Mouse (Mus musculus): ENCODE data around the gene Vmn1r94.
"Not testable (repeated sequence)": the region's sequence is repeated elsewhere in the genome, so short reads cannot be mapped to it uniquely, and the experiment has no call there.

The Vmn1r94 gene

DNA sequence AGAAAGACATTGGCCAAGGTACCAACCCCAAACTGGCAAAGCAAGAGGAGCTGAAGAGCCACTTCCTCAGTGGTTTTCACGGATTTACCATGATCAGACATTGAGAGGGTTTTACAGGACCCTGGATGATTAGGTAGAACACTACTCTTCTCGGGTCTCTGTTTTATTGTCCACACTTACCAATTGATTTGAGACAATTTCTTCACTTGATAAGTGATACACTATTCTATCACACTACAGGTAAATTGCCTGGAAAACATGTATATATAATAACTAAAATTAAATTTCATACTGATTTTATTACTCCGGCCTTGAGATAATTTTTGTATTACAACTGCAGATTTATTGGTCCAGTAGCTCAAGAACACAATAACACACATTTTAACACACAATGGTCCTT, at the start of gene Vmn1r94:
Gene Vmn1r94, minus strand, starts transcription at position 101 of the 400 bp plus-strand sequence.
- not testable (repeated sequence) for DNase-seq (ENCODE audit: low spot score in 2 of 2)

GRCm38 (mm10) chr7:20205507-20205906, 37.3 kb upstream of the Vmn1r94 start, which contains the start of gene Gm6164:
Gm6164 (minus strand) TSS chr7:20205607.
- not testable (repeated sequence) for DNase-seq (ENCODE audit: low spot score in 2 of 2)

DNA sequence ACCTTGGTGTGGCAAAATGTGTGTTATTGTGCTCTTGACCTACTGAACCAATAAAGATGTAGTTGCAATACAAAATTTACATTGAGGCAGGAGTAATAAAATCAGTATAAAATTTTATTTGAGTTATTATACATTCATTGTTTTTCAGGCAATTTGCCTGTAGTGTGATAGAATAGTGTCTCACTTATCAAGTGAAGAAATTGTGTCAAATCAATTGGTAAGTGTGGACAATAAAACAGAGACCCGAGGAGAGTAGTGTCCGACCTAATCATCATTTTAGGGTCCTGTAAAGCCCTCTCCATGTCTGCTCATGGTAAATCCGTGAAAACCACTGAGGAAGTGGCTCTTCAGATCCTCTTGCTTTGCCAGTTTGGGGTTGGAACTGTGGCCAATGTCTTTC, 25.2 kb upstream of the Vmn1r94 start, which contains the start of gene Vmn1r95:
Gene Vmn1r95, plus strand, starts transcription at position 301 of the 400 bp plus-strand sequence.
- DNase-seq (ENCODE audit: low spot score in 2 of 2): not testable (repeated sequence)

DNA sequence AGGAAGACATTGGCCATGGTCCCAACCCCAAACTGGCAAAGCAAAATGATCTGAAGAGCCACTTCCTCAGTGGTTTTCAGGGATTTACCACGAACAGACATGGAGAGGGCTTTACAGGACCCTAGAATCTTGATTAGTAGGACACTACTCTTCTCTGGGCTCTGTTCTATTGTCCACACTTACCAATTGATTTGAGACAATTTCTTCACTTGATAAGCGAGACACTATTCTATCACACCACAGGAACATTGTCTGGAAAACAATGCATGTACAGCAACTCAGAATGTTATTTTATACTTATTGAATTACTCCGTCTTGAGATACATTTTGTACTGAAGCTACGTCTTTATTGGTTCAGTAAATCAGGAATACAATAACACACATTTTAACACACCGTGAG, 29.2 kb downstream of the Vmn1r94 start, which contains the start of gene Vmn1r93:
Gene Vmn1r93, minus strand, starts transcription at position 101 of the 400 bp plus-strand sequence.
- not testable (repeated sequence) for DNase-seq (ENCODE audit: low spot score in 2 of 2)

- DNase-seq (ENCODE audit: low spot score in 2 of 2): not testable (repeated sequence)
Measured at GRCm38 (mm10) chr7:20122479-20122878, 45.7 kb downstream of the Vmn1r94 start, which contains the start of gene Gm16442. Gm16442 (minus strand) TSS chr7:20122579.
